Mouse (Mus musculus) v-Abl transformed pro-B cells (cell line): Measurements from ENCODE around the gene 1700018B08Rik.

ENCODE experiments used
- in situ Hi-C, 2 experiments: fragments of 400-800 bp; cut with MboI; formaldehyde crosslinking; loops; one replicate each; pipeline ENCODE4 v1.15.1; 2025; ENCODE audit not compliant: unreplicated experiment in 2 of 2

The 1700018B08Rik gene

GRCm38 (mm10) chr8:121544276-121544785, at the start of gene 1700018B08Rik:
TSS of gene 1700018B08Rik (minus strand) at chr8:121544320.
- in situ Hi-C loops = no loop called here

GRCm38 (mm10) chr8:121593293-121593692, 49.2 kb upstream of the 1700018B08Rik start:
- in situ Hi-C loops = loop anchor here (5.0 to 25.0 kb wide), 4 partner anchors 46 to 906 kb away; partner anchors contain the start of genes Banp (in 2 of the 2), Car5a (in 2 of the 2) and Klhdc4 (in 1 of the 2)

- in situ Hi-C loops = loop anchor here (5.0 to 25.0 kb wide), 4 partner anchors 44 to 904 kb away; partner anchors contain the start of genes Banp (in 2 of the 2), Car5a (in 2 of the 2) and Klhdc4 (in 1 of the 2)
These were observed 47.3 kb upstream of the 1700018B08Rik start for GRCm38 (mm10) chr8:121591178-121592066.

DNA sequence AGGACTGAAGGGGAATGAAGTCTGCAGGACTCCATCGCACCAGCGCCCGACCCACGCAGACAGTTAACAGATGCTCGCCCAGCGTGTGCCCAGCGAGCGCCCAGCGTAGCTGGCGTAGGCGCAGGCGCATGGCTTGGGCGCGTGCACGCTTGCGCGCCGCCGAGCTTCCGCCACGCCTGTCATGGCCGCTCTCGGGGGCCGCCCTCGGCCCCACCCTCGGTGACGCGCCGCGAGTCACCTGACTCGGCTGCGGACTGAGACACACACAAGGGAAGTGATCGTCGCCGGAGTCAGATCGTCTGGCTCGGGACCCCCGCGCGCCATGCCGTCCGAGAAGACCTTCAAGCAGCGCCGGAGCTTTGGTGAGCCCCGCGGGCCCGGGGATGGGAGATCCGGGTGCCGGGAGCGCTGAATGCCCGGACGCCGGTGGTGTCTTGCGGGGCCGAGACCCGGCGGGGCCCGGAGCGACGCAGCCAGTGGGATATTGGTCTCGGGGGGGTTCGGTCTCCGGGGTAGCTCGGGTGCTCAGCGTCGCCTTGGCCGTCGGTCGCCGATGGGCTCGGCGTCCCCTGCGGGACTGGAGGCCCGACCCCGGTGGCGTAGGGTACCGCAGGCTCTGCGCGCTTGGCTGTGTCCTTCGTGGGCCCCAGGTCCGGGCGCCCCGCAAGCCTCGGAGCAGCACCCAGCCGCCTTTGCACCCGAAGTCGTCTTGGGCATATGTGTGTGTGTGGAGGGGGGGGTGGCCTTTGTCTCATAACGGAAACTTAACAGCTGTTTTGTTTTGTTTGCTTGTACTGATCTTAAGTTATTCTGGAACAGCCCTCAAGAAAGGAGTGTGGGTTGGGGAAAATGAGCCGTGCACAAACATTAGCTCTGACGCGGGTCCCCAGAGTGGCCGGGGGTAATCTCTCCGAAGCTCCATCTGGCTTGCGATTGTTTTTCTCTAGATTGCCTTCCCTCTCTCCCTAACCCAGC, 46.4 kb upstream of the 1700018B08Rik start, which contains the start of gene Map1lc3b:
Map1lc3b (plus strand) TSS at position 159 of the 975 bp plus-strand sequence.
- in situ Hi-C loops = loop anchor here (5.0 to 25.0 kb wide), 4 partner anchors 43 to 903 kb away; partner anchors contain the start of genes Banp (in 2 of the 2), Car5a (in 2 of the 2) and Klhdc4 (in 1 of the 2)

GRCm38 (mm10) chr8:121589205-121589726, 45.1 kb upstream of the 1700018B08Rik start:
- in situ Hi-C loops = loop anchor here (5.0 to 25.0 kb wide), 5 partner anchors 248 to 914 kb away; partner anchors contain the start of genes Banp (in 2 of the 2), Car5a (in 2 of the 2) and Klhdc4 (in 1 of the 2)

- in situ Hi-C loops = loop anchor here (5.0 to 25.0 kb wide), 5 partner anchors 249 to 914 kb away; partner anchors contain the start of genes Banp (in 2 of the 2), Car5a (in 2 of the 2) and Klhdc4 (in 1 of the 2)
These were observed 44.6 kb upstream of the 1700018B08Rik start for GRCm38 (mm10) chr8:121588750-121589149.

- in situ Hi-C loops = loop anchor here (5.0 to 25.0 kb wide), 5 partner anchors 252 to 910 kb away; partner anchors contain the start of genes Banp (in 2 of the 2), Car5a (in 2 of the 2) and Klhdc4 (in 1 of the 2)
These were observed 41.2 kb upstream of the 1700018B08Rik start for GRCm38 (mm10) chr8:121585159-121585825.

DNA sequence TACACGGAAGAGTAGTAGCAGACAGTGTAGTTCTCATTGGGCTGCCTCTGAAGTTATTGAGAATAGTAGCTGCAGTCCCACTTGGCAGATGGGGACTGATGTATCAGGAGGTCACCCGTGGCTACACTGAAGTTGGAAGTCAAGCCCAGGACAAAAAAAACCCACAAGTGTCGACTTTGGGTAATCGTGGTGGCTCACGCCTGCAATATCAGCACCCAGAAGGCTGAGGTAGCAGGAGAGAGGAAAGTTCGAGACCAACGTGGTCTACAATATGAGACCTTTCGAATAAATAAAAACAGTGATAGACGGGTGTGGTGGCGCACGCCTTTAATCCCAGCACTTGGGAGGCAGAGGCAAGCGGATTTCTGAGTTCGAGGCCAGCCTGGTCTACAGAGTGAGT, 40.6 kb upstream of the 1700018B08Rik start:
- in situ Hi-C loops = loop anchor here (5.0 to 25.0 kb wide), 5 partner anchors 253 to 910 kb away; partner anchors contain the start of genes Banp (in 2 of the 2), Car5a (in 2 of the 2) and Klhdc4 (in 1 of the 2)

- in situ Hi-C loops = loop anchor here (10.0 to 25.0 kb wide), 4 partner anchors 254 to 909 kb away; partner anchors contain the start of genes Banp (in 2 of the 2), Car5a (in 2 of the 2) and Klhdc4 (in 1 of the 2)
These were observed 39.5 kb upstream of the 1700018B08Rik start for GRCm38 (mm10) chr8:121583653-121584052.

GRCm38 (mm10) chr8:121580465-121580864, 36.3 kb upstream of the 1700018B08Rik start:
- in situ Hi-C loops = loop anchor here (10.0 to 25.0 kb wide), 4 partner anchors 257 to 906 kb away; partner anchors contain the start of genes Banp (in 2 of the 2), Car5a (in 2 of the 2) and Klhdc4 (in 1 of the 2)

- in situ Hi-C loops = loop anchor here (25.0 kb wide), 3 partner anchors 258 to 892 kb away; partner anchors contain the start of genes Banp (in 2 of the 2), Car5a (in 2 of the 2) and Klhdc4 (in 1 of the 2)
These were observed 34.7 kb upstream of the 1700018B08Rik start, which contains the start of gene Fbxo31 for GRCm38 (mm10) chr8:121578676-121579451. TSS of gene Fbxo31 (minus strand) at chr8:121578806.

- in situ Hi-C loops = loop anchor here (25.0 kb wide), 3 partner anchors 259 to 891 kb away; partner anchors contain the start of genes Banp (in 2 of the 2), Car5a (in 2 of the 2) and Klhdc4 (in 1 of the 2)
These were observed 33.9 kb upstream of the 1700018B08Rik start for GRCm38 (mm10) chr8:121577751-121578675.

GRCm38 (mm10) chr8:121575661-121576060, 31.5 kb upstream of the 1700018B08Rik start:
- in situ Hi-C loops = loop anchor here (25.0 kb wide), 3 partner anchors 262 to 888 kb away; partner anchors contain the start of genes Banp (in 2 of the 2), Car5a (in 2 of the 2) and Klhdc4 (in 1 of the 2)

DNA sequence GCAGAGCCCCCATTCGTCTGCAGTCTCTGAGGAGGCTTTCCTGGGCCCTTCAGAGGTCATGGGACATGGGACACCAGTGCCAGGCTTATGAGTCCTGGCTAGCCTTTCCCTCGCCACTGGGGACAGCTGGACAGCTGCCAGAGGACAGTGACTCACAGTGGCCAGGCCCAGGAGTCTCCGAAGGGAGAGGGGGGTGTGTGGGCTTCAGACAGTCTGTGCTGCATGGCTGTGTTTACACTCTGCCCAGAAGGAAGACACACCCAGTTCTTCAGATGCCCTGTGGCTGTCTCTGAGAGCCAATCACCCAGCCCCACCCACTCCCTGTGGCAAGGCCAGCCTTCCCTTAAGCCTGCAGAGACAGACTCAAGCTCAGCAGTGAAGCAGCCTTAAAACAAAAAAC, 29.2 kb upstream of the 1700018B08Rik start:
- in situ Hi-C loops = no loop called here

DNA sequence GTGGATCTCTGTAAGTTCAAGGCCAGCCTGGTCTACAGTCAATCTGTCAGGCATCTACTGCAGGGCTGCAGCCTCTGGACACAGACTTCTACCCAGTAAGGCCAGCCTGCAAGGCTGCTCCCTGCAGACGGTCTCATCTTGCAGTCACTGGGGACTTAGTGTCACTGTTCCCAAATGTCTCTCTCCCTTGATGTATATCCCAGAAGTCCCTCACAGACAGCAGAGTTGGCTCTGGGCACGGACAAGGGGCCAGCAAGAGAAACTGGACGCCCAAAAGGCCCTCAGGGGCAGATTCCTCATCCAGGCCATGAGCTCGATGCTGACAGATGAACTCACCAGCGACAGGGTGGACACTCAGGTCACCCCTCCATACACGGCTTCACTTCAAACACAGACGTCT, 28.0 kb upstream of the 1700018B08Rik start:
- in situ Hi-C loops = no loop called here

GRCm38 (mm10) chr8:121570801-121571200, 26.7 kb upstream of the 1700018B08Rik start:
- in situ Hi-C loops = no loop called here
